Mouse (Mus musculus): ENCODE measurements around the gene Vmn2r93. TPM values are rescaled to one million over a fixed set of nuclear protein-coding genes. Genes with fewer than 3 reads are reported as not detected.

Gene Vmn2r93
- not detected in 2 replicates for polyA plus RNA-seq (2012; rRNA removed)

GRCm38 (mm10) chr17:18297799-18298198 is at the start of gene Vmn2r93:
Vmn2r93 (plus strand) TSS chr17:18298099.
- Histone ChIP-seq H3K27me3 (ENCODE audit: control insufficient read depth, insufficient read depth, low read length) (no peaks in the 10 kb centered on the region), H3K4me1 (ENCODE audit: control insufficient read depth, insufficient read depth, low read length) (no peaks in the 10 kb centered on the region), H3K4me3 (ENCODE audit: control insufficient read depth, low read depth, low read length) (no peak within 1 kb of the TSS), H3K27ac (ENCODE audit: control insufficient read depth, insufficient read depth, low read depth, low read length) (no peak within 1 kb of the TSS), H3K36me3 (ENCODE audit: control insufficient read depth, insufficient read depth, low read length) (no peaks in the 10 kb centered on the region)
- no peak for TF ChIP-seq POLR2A (IDR thresholded peaks at IDR 0.05; ENCODE audit: control insufficient read depth, low read depth, low read length)
- no peak for TF ChIP-seq CTCF (IDR thresholded peaks at IDR 0.05; ENCODE audit: control insufficient read depth, insufficient read depth, insufficient replicate concordance, low read depth, low read length)

GRCm38 (mm10) chr17:18277656-18278055 is 20.2 kb upstream of the Vmn2r93 start, which contains the start of gene Vmn2r94:
Vmn2r94 (minus strand) TSS chr17:18277756.
- Histone ChIP-seq H3K27ac (ENCODE audit: control insufficient read depth, insufficient read depth, low read depth, low read length) (no peak within 1 kb of the TSS), H3K4me1 (ENCODE audit: control insufficient read depth, insufficient read depth, low read length) (no peaks in the 10 kb centered on the region), H3K4me3 (ENCODE audit: control insufficient read depth, low read depth, low read length) (no peak within 1 kb of the TSS), H3K27me3 (ENCODE audit: control insufficient read depth, insufficient read depth, low read length) (no peaks in the 10 kb centered on the region), H3K36me3 (ENCODE audit: control insufficient read depth, insufficient read depth, low read length) (no peaks in the 10 kb centered on the region)
- TF ChIP-seq CTCF (IDR thresholded peaks at IDR 0.05; ENCODE audit: control insufficient read depth, insufficient read depth, insufficient replicate concordance, low read depth, low read length) (no peak), POLR2A (IDR thresholded peaks at IDR 0.05; ENCODE audit: control insufficient read depth, low read depth, low read length) (no peak)

- Histone ChIP-seq H3K27me3 (ENCODE audit: control insufficient read depth, insufficient read depth, low read length) (no peaks in the 10 kb centered on the region), H3K4me1 (ENCODE audit: control insufficient read depth, insufficient read depth, low read length) (no peaks in the 10 kb centered on the region), H3K4me3 (ENCODE audit: control insufficient read depth, low read depth, low read length) (no peak overlapping the region), H3K36me3 (ENCODE audit: control insufficient read depth, insufficient read depth, low read length) (no peaks in the 10 kb centered on the region), H3K27ac (ENCODE audit: control insufficient read depth, insufficient read depth, low read depth, low read length) (no peak overlapping the region)
- TF ChIP-seq POLR2A (IDR thresholded peaks at IDR 0.05; ENCODE audit: control insufficient read depth, low read depth, low read length) = no peak
- no peak for TF ChIP-seq CTCF (IDR thresholded peaks at IDR 0.05; ENCODE audit: control insufficient read depth, insufficient read depth, insufficient replicate concordance, low read depth, low read length)
Observed at GRCm38 (mm10) chr17:18323031-18323430, 25.1 kb downstream of the Vmn2r93 start.

GRCm38 (mm10) chr17:18360007-18360406 is 62.1 kb downstream of the Vmn2r93 start:
- TF ChIP-seq CTCF (IDR thresholded peaks at IDR 0.05; ENCODE audit: control insufficient read depth, insufficient read depth, insufficient replicate concordance, low read depth, low read length) (no peak), POLR2A (IDR thresholded peaks at IDR 0.05; ENCODE audit: control insufficient read depth, low read depth, low read length) (no peak)
- no peaks in the 10 kb centered on the region for H3K36me3 ChIP-seq (ENCODE audit: control insufficient read depth, insufficient read depth, low read length)
- H3K27me3 ChIP-seq (ENCODE audit: control insufficient read depth, insufficient read depth, low read length) = no peaks in the 10 kb centered on the region
- H3K27ac ChIP-seq (ENCODE audit: control insufficient read depth, insufficient read depth, low read depth, low read length) = no peak overlapping the region
- H3K4me1 ChIP-seq (ENCODE audit: control insufficient read depth, insufficient read depth, low read length) = no peaks in the 10 kb centered on the region
- H3K4me3 ChIP-seq (ENCODE audit: control insufficient read depth, low read depth, low read length) = no peak overlapping the region

GRCm38 (mm10) chr17:18360602-18361001 is 62.7 kb downstream of the Vmn2r93 start:
- TF ChIP-seq POLR2A (IDR thresholded peaks at IDR 0.05; ENCODE audit: control insufficient read depth, low read depth, low read length) (no peak), CTCF (IDR thresholded peaks at IDR 0.05; ENCODE audit: control insufficient read depth, insufficient read depth, insufficient replicate concordance, low read depth, low read length) (no peak)
- Histone ChIP-seq H3K27me3 (ENCODE audit: control insufficient read depth, insufficient read depth, low read length) (no peaks in the 10 kb centered on the region), H3K4me3 (ENCODE audit: control insufficient read depth, low read depth, low read length) (no peak overlapping the region), H3K4me1 (ENCODE audit: control insufficient read depth, insufficient read depth, low read length) (no peaks in the 10 kb centered on the region), H3K27ac (ENCODE audit: control insufficient read depth, insufficient read depth, low read depth, low read length) (no peak overlapping the region), H3K36me3 (ENCODE audit: control insufficient read depth, insufficient read depth, low read length) (no peaks in the 10 kb centered on the region)

Other genes with a start within 250 kb of the Vmn2r93 start
- not detected in 2 replicates for gene Vmn2r124, start 248.7 kb upstream of the Vmn2r93 start, polyA plus RNA-seq (2012; rRNA removed)
- not detected in 2 replicates for gene Vmn2r91, start 213.1 kb upstream of the Vmn2r93 start, polyA plus RNA-seq (2012; rRNA removed)
- 0.02 and 0.04 TPM in 2 replicates for gene Vmn2r92, start 146.2 kb upstream of the Vmn2r93 start, polyA plus RNA-seq (2012; rRNA removed)
- not detected in 2 replicates for gene Vmn2r94, start 20.3 kb upstream of the Vmn2r93 start, polyA plus RNA-seq (2012; rRNA removed)
- gene Vmn2r95, start 126.0 kb downstream of the Vmn2r93 start, polyA plus RNA-seq (2012; rRNA removed) = not detected in 2 replicates